Mouse (Mus musculus): ENCODE results near the gene Med10. TPM values are rescaled to one million over a fixed set of nuclear protein-coding genes. Genes with fewer than 3 reads are reported as not detected.

Med10 gene
- total RNA-seq (2021) = 10 to 100 TPM; 49.6 to 51.6 TPM

- DNase-seq = no peak
These were observed at the start of gene Med10 for GRCm38 (mm10) chr13:69802095-69802494. Gene Med10 (plus strand): TSS chr13:69802395.

GRCm38 (mm10) chr13:69752875-69753274 is 49.3 kb upstream of the Med10 start:
- DNase-seq = no peak

GRCm38 (mm10) chr13:69758979-69759378 is 43.2 kb upstream of the Med10 start:
- DNase-seq = no peak

- peak; percentile 64 for DNase-seq
These were observed 40.8 kb upstream of the Med10 start for GRCm38 (mm10) chr13:69761393-69761792.

- DNase-seq = no peak
These were observed 37.5 kb upstream of the Med10 start for GRCm38 (mm10) chr13:69764646-69765045.

GRCm38 (mm10) chr13:69768152-69768551 is 34.0 kb upstream of the Med10 start:
- no peak for DNase-seq

- no peak for DNase-seq
These were observed 31.4 kb upstream of the Med10 start for GRCm38 (mm10) chr13:69770538-69771456.

GRCm38 (mm10) chr13:69772358-69772757 is 29.8 kb upstream of the Med10 start:
- DNase-seq = no peak

- DNase-seq = no peak
These were observed 24.0 kb upstream of the Med10 start for GRCm38 (mm10) chr13:69778221-69778620.

GRCm38 (mm10) chr13:69788704-69789103 is 13.5 kb upstream of the Med10 start:
- no peak for DNase-seq

- DNase-seq = no peak
These were observed 10.4 kb upstream of the Med10 start for GRCm38 (mm10) chr13:69791814-69792213.

GRCm38 (mm10) chr13:69792541-69793009 is 9.6 kb upstream of the Med10 start:
- no peak for DNase-seq

GRCm38 (mm10) chr13:69794808-69795207 is 7.4 kb upstream of the Med10 start:
- no peak for DNase-seq

GRCm38 (mm10) chr13:69809681-69810611 is 7.8 kb downstream of the Med10 start:
- peak; percentile 93 for DNase-seq

- no peak for DNase-seq
These were observed 8.9 kb downstream of the Med10 start for GRCm38 (mm10) chr13:69810936-69811680.

- DNase-seq = no peak
These were observed 11.7 kb downstream of the Med10 start for GRCm38 (mm10) chr13:69813870-69814269.

- DNase-seq = no peak
These were observed 16.1 kb downstream of the Med10 start for GRCm38 (mm10) chr13:69818306-69818705.

- no peak for DNase-seq
These were observed 19.1 kb downstream of the Med10 start for GRCm38 (mm10) chr13:69821169-69821822.

GRCm38 (mm10) chr13:69823920-69824637 is 21.9 kb downstream of the Med10 start:
- DNase-seq = no peak

- DNase-seq = no peak
These were observed 23.4 kb downstream of the Med10 start for GRCm38 (mm10) chr13:69825396-69826095.

All from heart, postnatal 4 days (tissue).